Mouse (Mus musculus): ENCODE measurements at regions not wholly inside any gene's neighbourhood (a gene's known extent, or its start where the extent isn't known, plus 50 kb on each side); places are given as distances from the start of the nearest gene placed in this dataset.

GRCm38 (mm10) chr2:45234148-45234547 lies 117.0 kb upstream of the Zeb2 start:
- Histone ChIP-seq H3K27ac (ENCODE audit: insufficient read depth, low read length) (no peak overlapping the region), H3K27me3 (ENCODE audit: control insufficient read depth, insufficient read depth, low read length) (no peaks in the 10 kb centered on the region; the same call in 1 of the 2 replicates), H3K4me3 (replicated peaks; ENCODE audit: insufficient read depth, low read depth, low read length) (no peak overlapping the region), H3K4me1 (ENCODE audit: control insufficient read depth, insufficient read depth, low read length) (no peaks in the 10 kb centered on the region)
- no peak for TF ChIP-seq CTCF (IDR thresholded peaks at IDR 0.05; ENCODE audit: borderline replicate concordance, insufficient read depth, low read depth, low read length)
- TF ChIP-seq POLR2A (IDR thresholded peaks at IDR 0.05; ENCODE audit: borderline replicate concordance, insufficient read depth, low read length): no peak
- WGBS: 96% methylated on average over 1 of the region's 1 CpGs
- DNase-seq: no peak

GRCm38 (mm10) chr2:45230351-45231209 lies 113.4 kb upstream of the Zeb2 start:
- no peak for DNase-seq
- Histone ChIP-seq H3K4me3 (replicated peaks; ENCODE audit: insufficient read depth, low read depth, low read length) (no peak overlapping the region), H3K27ac (ENCODE audit: insufficient read depth, low read length) (no peak overlapping the region), H3K27me3 (ENCODE audit: control insufficient read depth, insufficient read depth, low read length) (no peaks in the 10 kb centered on the region; the same call in 1 of the 2 replicates), H3K4me1 (ENCODE audit: control insufficient read depth, insufficient read depth, low read length) (no peaks in the 10 kb centered on the region)
- TF ChIP-seq CTCF (IDR thresholded peaks at IDR 0.05; ENCODE audit: borderline replicate concordance, insufficient read depth, low read depth, low read length) (no peak), POLR2A (IDR thresholded peaks at IDR 0.05; ENCODE audit: borderline replicate concordance, insufficient read depth, low read length) (no peak)
- 20% methylated on average over 11 of the region's 11 CpGs for WGBS

- TF ChIP-seq CTCF (IDR thresholded peaks at IDR 0.05; ENCODE audit: borderline replicate concordance, insufficient read depth, low read depth, low read length): no peak
- no peak for TF ChIP-seq POLR2A (IDR thresholded peaks at IDR 0.05; ENCODE audit: borderline replicate concordance, insufficient read depth, low read length)
- no peaks in the 10 kb centered on the region; the same call in 1 of the 2 replicates for H3K27me3 ChIP-seq (ENCODE audit: control insufficient read depth, insufficient read depth, low read length)
- H3K4me3 ChIP-seq (replicated peaks; ENCODE audit: insufficient read depth, low read depth, low read length): no peak overlapping the region
- WGBS: 54% methylated on average over 6 of the region's 6 CpGs
- DNase-seq: no peak
- no peak overlapping the region for H3K27ac ChIP-seq (ENCODE audit: insufficient read depth, low read length)
- no peaks in the 10 kb centered on the region for H3K4me1 ChIP-seq (ENCODE audit: control insufficient read depth, insufficient read depth, low read length)
Measured at GRCm38 (mm10) chr2:45229501-45229900, 112.3 kb upstream of the Zeb2 start.

- no peak overlapping the region for H3K27ac ChIP-seq (ENCODE audit: insufficient read depth, low read length)
- H3K4me1 ChIP-seq (ENCODE audit: control insufficient read depth, insufficient read depth, low read length): no peaks in the 10 kb centered on the region
- TF ChIP-seq CTCF (IDR thresholded peaks at IDR 0.05; ENCODE audit: borderline replicate concordance, insufficient read depth, low read depth, low read length) (no peak), POLR2A (IDR thresholded peaks at IDR 0.05; ENCODE audit: borderline replicate concordance, insufficient read depth, low read length) (no peak)
- WGBS: 33% methylated on average over 14 of the region's 14 CpGs
- no peaks in the 10 kb centered on the region; the same call in 1 of the 2 replicates for H3K27me3 ChIP-seq (ENCODE audit: control insufficient read depth, insufficient read depth, low read length)
- H3K4me3 ChIP-seq (replicated peaks; ENCODE audit: insufficient read depth, low read depth, low read length): no peak overlapping the region
- no peak for DNase-seq
Measured at GRCm38 (mm10) chr2:45227276-45227944, 110.2 kb upstream of the Zeb2 start.

- no peaks in the 10 kb centered on the region; the same call in 1 of the 2 replicates for H3K27me3 ChIP-seq (ENCODE audit: control insufficient read depth, insufficient read depth, low read length)
- no peak overlapping the region for H3K27ac ChIP-seq (ENCODE audit: insufficient read depth, low read length)
- H3K4me3 ChIP-seq (replicated peaks; ENCODE audit: insufficient read depth, low read depth, low read length): no peak overlapping the region
- no peak for DNase-seq
- no peak for TF ChIP-seq POLR2A (IDR thresholded peaks at IDR 0.05; ENCODE audit: borderline replicate concordance, insufficient read depth, low read length)
- TF ChIP-seq CTCF (IDR thresholded peaks at IDR 0.05; ENCODE audit: borderline replicate concordance, insufficient read depth, low read depth, low read length): no peak
- 74% methylated on average over 4 of the region's 4 CpGs for WGBS
- H3K4me1 ChIP-seq (ENCODE audit: control insufficient read depth, insufficient read depth, low read length): no peaks in the 10 kb centered on the region
Measured at GRCm38 (mm10) chr2:45226045-45226370, 108.8 kb upstream of the Zeb2 start.

GRCm38 (mm10) chr2:45225364-45226044 lies 108.3 kb upstream of the Zeb2 start:
- H3K4me1 ChIP-seq (ENCODE audit: control insufficient read depth, insufficient read depth, low read length): no peaks in the 10 kb centered on the region
- TF ChIP-seq CTCF (IDR thresholded peaks at IDR 0.05; ENCODE audit: borderline replicate concordance, insufficient read depth, low read depth, low read length): no peak
- no peak for TF ChIP-seq POLR2A (IDR thresholded peaks at IDR 0.05; ENCODE audit: borderline replicate concordance, insufficient read depth, low read length)

GRCm38 (mm10) chr2:45222213-45222612 lies 105.0 kb upstream of the Zeb2 start:
- Histone ChIP-seq H3K27ac (ENCODE audit: insufficient read depth, low read length) (no peak overlapping the region), H3K4me1 (ENCODE audit: control insufficient read depth, insufficient read depth, low read length) (no peaks in the 10 kb centered on the region), H3K27me3 (ENCODE audit: control insufficient read depth, insufficient read depth, low read length) (no peaks in the 10 kb centered on the region; the same call in 1 of the 2 replicates), H3K4me3 (replicated peaks; ENCODE audit: insufficient read depth, low read depth, low read length) (no peak overlapping the region)
- TF ChIP-seq POLR2A (IDR thresholded peaks at IDR 0.05; ENCODE audit: borderline replicate concordance, insufficient read depth, low read length) (no peak), CTCF (IDR thresholded peaks at IDR 0.05; ENCODE audit: borderline replicate concordance, insufficient read depth, low read depth, low read length) (no peak)
- DNase-seq: no peak
- WGBS: 51% methylated on average over 13 of the region's 13 CpGs

More at GRCm38 (mm10) chr2:45225364-45226044, 108.3 kb upstream of the Zeb2 start:
- Histone ChIP-seq H3K27me3 (ENCODE audit: control insufficient read depth, insufficient read depth, low read length) (no peaks in the 10 kb centered on the region; the same call in 1 of the 2 replicates), H3K27ac (ENCODE audit: insufficient read depth, low read length) (no peak overlapping the region), H3K4me3 (replicated peaks; ENCODE audit: insufficient read depth, low read depth, low read length) (no peak overlapping the region)
- WGBS: 38% methylated on average over 9 of the region's 9 CpGs
- no peak for DNase-seq
